ENCODE assay signal across 10 mouse cellular contexts in genomic region chr6:149189340-149189922, GRCm38 (mm10). TPM values are rescaled to one million over a fixed set of nuclear protein-coding genes. Genes with fewer than 3 reads are reported as not detected.
A peak's percentile ranks its signal among the peaks of the same experiment; 100 is the strongest.
DNase-seq lines count a peak whose midpoint lies in the region; ATAC-seq and TF ChIP-seq lines count a peak whose summit lies in the region.
"Had no signal": no experiment of that assay in that cellular context is flagged by ENCODE, and none has a peak within 500 bp of the region (broad histone marks: within the 10 kb centered on the region; RNA-seq: fewer than 3 reads in every experiment).

No protein-coding gene starts in this region.

- H3K27ac ChIP-seq in hindbrain, embryonic 13.5 days = peak overlapping the region; percentile 97; the same call in 1 of the 2 replicates
- H3K27ac ChIP-seq in hindbrain, embryonic 10.5 days = no peak overlapping the region
- H3K27ac ChIP-seq in CH12.LX (ENCODE audit: insufficient read depth, low read depth) = no peak overlapping the region
- H3K27ac ChIP-seq in brown adipose tissue, adult 24 weeks (replicated peaks; ENCODE audit: low read depth, low read length) = peak overlapping the region; percentile 82; the same call in 1 of the 2 replicates
- no peak overlapping the region for H3K27ac ChIP-seq in limb, embryonic 13.5 days

- no peaks in the 10 kb centered on the region for H3K27me3 ChIP-seq in hindbrain, embryonic 13.5 days
- H3K27me3 ChIP-seq in hindbrain, embryonic 10.5 days (ENCODE audit: insufficient read depth, poor library complexity, severe bottlenecking) = no peaks in the 10 kb centered on the region
- no peaks in the 10 kb centered on the region for H3K27me3 ChIP-seq in CH12.LX (replicated peaks)
- no peaks in the 10 kb centered on the region for H3K27me3 ChIP-seq in limb, embryonic 13.5 days

- no peak for TF ChIP-seq CTCF in CH12.LX (conservative IDR thresholded peaks at IDR 0.05 in 1 of 2, IDR thresholded peaks at IDR 0.05 in 1 of 2; ENCODE audit: low read depth in 2 of 2, low read length in 2 of 2)

- no peak overlapping the region for H3K9ac ChIP-seq in hindbrain, embryonic 13.5 days
- no peak overlapping the region for H3K9ac ChIP-seq in CH12.LX (ENCODE audit: insufficient read depth, low read depth)
- no peak overlapping the region for H3K9ac ChIP-seq in limb, embryonic 13.5 days

- no peak for TF ChIP-seq POLR2A in CH12.LX (IDR thresholded peaks at IDR 0.05; ENCODE audit: low read depth, low read length)

- H3K4me2 ChIP-seq in hindbrain, embryonic 13.5 days = peak overlapping the region; percentile 62; the same call in 1 of the 2 replicates
- no peak overlapping the region for H3K4me2 ChIP-seq in CH12.LX (ENCODE audit: insufficient read depth, low read depth, poor library complexity, severe bottlenecking)
- H3K4me2 ChIP-seq in limb, embryonic 13.5 days (replicated peaks) = peak overlapping the region; percentile 69

- in situ Hi-C loops in CH12.LX (cut with MboI; ENCODE audit: low pct_ligation_motif_present, low pct_unique_long_range_greater_than_20kb, low sequenced_read_pairs) = no loop called here

- 94% methylated on average over 16 of the region's 16 CpGs for WGBS in hindbrain, embryonic 13.5 days
- 92% methylated on average over 16 of the region's 16 CpGs for WGBS in hindbrain, embryonic 10.5 days
- WGBS in limb, embryonic 13.5 days = 95% methylated on average over 16 of the region's 16 CpGs

- peaks cover 23% of the 10 kb centered on the region for H3K4me1 ChIP-seq in hindbrain, embryonic 13.5 days (replicated peaks)
- peaks cover 22% of the 10 kb centered on the region for H3K4me1 ChIP-seq in hindbrain, embryonic 10.5 days (replicated peaks)
- peaks cover 8 to 46% of the 10 kb centered on the region in 2 experiments; a peak in 3 of 4 replicates for H3K4me1 ChIP-seq in CH12.LX (ENCODE audit: control insufficient read depth in 1 of 2, insufficient read depth in 2 of 2)
- H3K4me1 ChIP-seq in brown adipose tissue, adult 24 weeks (ENCODE audit: control insufficient read depth, insufficient read depth, insufficient read length, low read length) = peaks cover 7% of the 10 kb centered on the region
- H3K4me1 ChIP-seq in limb, embryonic 13.5 days = peaks cover 10% of the 10 kb centered on the region

- H3K4me3 ChIP-seq in hindbrain, embryonic 13.5 days = no peak overlapping the region
- no peak overlapping the region for H3K4me3 ChIP-seq in hindbrain, embryonic 10.5 days
- peak overlapping the region in 2 of 3 experiments; percentile 57 to 96 for H3K4me3 ChIP-seq in CH12.LX (replicated peaks in 1 of 3; ENCODE audit: low read depth in 2 of 3, low read length in 2 of 3, poor library complexity in 1 of 3)
- H3K4me3 ChIP-seq in brown adipose tissue, adult 24 weeks (ENCODE audit: insufficient read depth, low read depth, low read length) = no peak overlapping the region
- no peak overlapping the region for H3K4me3 ChIP-seq in limb, embryonic 13.5 days

- no peak for ATAC-seq in hindbrain, embryonic 13.5 days (ENCODE audit: low FRiP score)
- ATAC-seq in limb, embryonic 13.5 days (ENCODE audit: low FRiP score, low read depth) = no peak

- no peak for TF ChIP-seq EP300 in CH12.LX (IDR thresholded peaks at IDR 0.05; ENCODE audit: low read length)

- H3K9me3 ChIP-seq in hindbrain, embryonic 13.5 days = no peaks in the 10 kb centered on the region
- no peaks in the 10 kb centered on the region for H3K9me3 ChIP-seq in hindbrain, embryonic 10.5 days
- H3K9me3 ChIP-seq in CH12.LX (replicated peaks; ENCODE audit: low read length) = no peaks in the 10 kb centered on the region
- H3K9me3 ChIP-seq in limb, embryonic 13.5 days = no peaks in the 10 kb centered on the region

- no peak for TF ChIP-seq RAD21 in CH12.LX (IDR thresholded peaks at IDR 0.05; ENCODE audit: low read depth, low read length)

- H3K79me2 ChIP-seq in CH12.LX (replicated peaks; ENCODE audit: control insufficient read depth, extremely low read depth, insufficient read depth, poor library complexity, severe bottlenecking) = peaks cover 15% of the 10 kb centered on the region

- dilution Hi-C loops in CH12.LX (cut with MboI; ENCODE audit: extremely low pct_ligation_motif_present, extremely low pct_unique_long_range_greater_than_20kb, low sequenced_read_pairs) = no loop called here

- DNase-seq in hindbrain, embryonic 10.5 days (ENCODE audit: low spot score) = no peak
- DNase-seq in CH12.LX (ENCODE audit: extremely low read depth) = no peak
- no peak for DNase-seq in MN1 (ENCODE audit: low spot score)
- no peak for DNase-seq in frontal cortex, postnatal 36 days (ENCODE audit: low spot score in 2 of 2)
- no peak for DNase-seq in right cerebral cortex, adult 2 months (ENCODE audit: low spot score in 2 of 2)

- H3K36me3 ChIP-seq in hindbrain, embryonic 13.5 days = no peaks in the 10 kb centered on the region
- peaks cover 2% of the 10 kb centered on the region for H3K36me3 ChIP-seq in hindbrain, embryonic 10.5 days
- H3K36me3 ChIP-seq in CH12.LX (replicated peaks in 1 of 2; ENCODE audit: control insufficient read depth in 1 of 2, insufficient read depth in 1 of 2, low read length in 1 of 2) = peaks cover 0 to 4% of the 10 kb centered on the region in 2 experiments
- H3K36me3 ChIP-seq in limb, embryonic 13.5 days = peaks cover 2% of the 10 kb centered on the region

TF ChIP-seq in CH12.LX, 34 proteins besides CTCF, POLR2A, EP300 and RAD21:
- no peak for TF ChIP-seq NELFE (IDR thresholded peaks at IDR 0.05; ENCODE audit: low read depth, low read length)
- TF ChIP-seq MAZ (IDR thresholded peaks at IDR 0.05; ENCODE audit: low read depth, low read length) = no peak
- no peak for TF ChIP-seq BHLHE40 (IDR thresholded peaks at IDR 0.05; ENCODE audit: low read depth, low read length)
- TF ChIP-seq ZKSCAN1 (IDR thresholded peaks at IDR 0.05; ENCODE audit: borderline replicate concordance, low read depth, low read length) = no peak
- TF ChIP-seq USF1 (IDR thresholded peaks at IDR 0.05; ENCODE audit: low read depth, low read length) = no peak
- no peak for TF ChIP-seq ZNF384 (IDR thresholded peaks at IDR 0.05; ENCODE audit: low read depth, low read length)

RNA-seq across cellular contexts. Expression of gene Amn1, which starts 0.9 kb away (rescaled TPM):
- 110 and 122 TPM in 2 replicates for polyA plus RNA-seq in hindbrain, embryonic 13.5 days (2015; fragmentation: Nextera tagmentation; extraction: Ambion mirVana)
- polyA plus RNA-seq in hindbrain, embryonic 10.5 days (2016; fragmentation: Nextera tagmentation; extraction: Ambion mirVana) = 51.9 and 70.0 TPM in 2 replicates
- 5.5 and 6.3 TPM in 2 replicates for total RNA-seq in CH12.LX (2012; rRNA removed)
- total RNA-seq in CH12.LX (2014; rRNA removed) = 8.9 and 10.8 TPM in 2 replicates
- polyA plus RNA-seq in CH12.LX (2012; ENCODE audit: insufficient read length, low read depth) = 3.2 and 4.1 TPM in 2 replicates
- polyA plus RNA-seq in brown adipose tissue, adult 24 weeks (2012; ENCODE audit: insufficient read depth, insufficient read length, missing spikeins) = 19.6 and 20.7 TPM in 2 replicates
- polyA plus RNA-seq in limb, embryonic 13.5 days (2015; fragmentation: Nextera tagmentation; extraction: Ambion mirVana) = 37.9 and 41.2 TPM in 2 replicates

RNA-seq across cellular contexts. Expression of gene Etfbkmt, which starts 49.8 kb away (rescaled TPM):
- 7.1 and 7.4 TPM in 2 replicates for polyA plus RNA-seq in hindbrain, embryonic 13.5 days (2015; fragmentation: Nextera tagmentation; extraction: Ambion mirVana)
- polyA plus RNA-seq in hindbrain, embryonic 10.5 days (2016; fragmentation: Nextera tagmentation; extraction: Ambion mirVana) = 8.8 and 10.7 TPM in 2 replicates
- total RNA-seq in CH12.LX (2012; rRNA removed) (5.6 and 7.8 TPM in 2 replicates), CH12.LX (2014; rRNA removed) (17.3 and 18.9 TPM in 2 replicates)
- 9.3 and 12.4 TPM in 2 replicates for polyA plus RNA-seq in CH12.LX (2012; ENCODE audit: insufficient read length, low read depth)
- 30.2 and 57.1 TPM in 2 replicates for polyA plus RNA-seq in brown adipose tissue, adult 24 weeks (2012; ENCODE audit: insufficient read depth, insufficient read length, missing spikeins)
- 18.2 and 18.3 TPM in 2 replicates for polyA plus RNA-seq in limb, embryonic 13.5 days (2015; fragmentation: Nextera tagmentation; extraction: Ambion mirVana)

RNA-seq across cellular contexts. Expression of gene Gm10203, which starts 59.5 kb away (rescaled TPM):
- not detected in 2 replicates for polyA plus RNA-seq in hindbrain, embryonic 13.5 days (2015; fragmentation: Nextera tagmentation; extraction: Ambion mirVana)
- polyA plus RNA-seq in hindbrain, embryonic 10.5 days (2016; fragmentation: Nextera tagmentation; extraction: Ambion mirVana) = not detected in 2 replicates
- total RNA-seq in CH12.LX (2012; rRNA removed) (not detected in 2 replicates), CH12.LX (2014; rRNA removed) (not detected in 2 replicates)
- polyA plus RNA-seq in CH12.LX (2012; ENCODE audit: insufficient read length, low read depth) = not detected in 2 replicates
- polyA plus RNA-seq in brown adipose tissue, adult 24 weeks (2012; ENCODE audit: insufficient read depth, insufficient read length, missing spikeins) = not detected in 2 replicates
- not detected in 2 replicates for polyA plus RNA-seq in limb, embryonic 13.5 days (2015; fragmentation: Nextera tagmentation; extraction: Ambion mirVana)
- total RNA-seq: megakaryocyte-erythroid progenitor cell, adult 5-6 weeks had no signal
- polyA plus RNA-seq: frontal cortex, adult 2 months had no signal

Comparison
In these comparisons a context has a peak if more than half of its experiments do, and no peak if none do; other contexts are left out.
1. H3K27ac ChIP-seq: peak in hindbrain, embryonic 13.5 days (single experiment) and brown adipose tissue, adult 24 weeks (single experiment); none in hindbrain, embryonic 10.5 days (single experiment), CH12.LX (single experiment) and limb, embryonic 13.5 days (single experiment).
2. H3K4me3 ChIP-seq: peak in CH12.LX (2 of 3); none in hindbrain, embryonic 13.5 days (single experiment), hindbrain, embryonic 10.5 days (single experiment), brown adipose tissue, adult 24 weeks (single experiment) and limb, embryonic 13.5 days (single experiment).